Mouse (Mus musculus) midbrain, embryonic 13.5 days (tissue): Measurements from ENCODE around the gene Mapkapk3. TPM values are rescaled to one million over a fixed set of nuclear protein-coding genes. Genes with fewer than 3 reads are reported as not detected.

Source experiments
- ATAC-seq: fragments of 200-750 bp; cut with Nextera tagmentation; 2 replicates; pipeline ENCODE4 v1.8.0; 2017; ENCODE audit warnings: mild to moderate bottlenecking, moderate TSS enrichment, moderate library complexity
- H3K27ac ChIP-seq: fragments of 300-500 bp; sonication (generic); 2 replicates; pipeline ENCODE4 v1.5.1; 2015; ENCODE audit warnings: inconsistent platforms, mild to moderate bottlenecking, moderate library complexity
- H3K27me3 ChIP-seq: fragments of 300-500 bp; sonication (generic); 2 replicates; pipeline ENCODE4 v1.6.1; 2015; ENCODE audit warnings: mild to moderate bottlenecking, inconsistent platforms
- H3K36me3 ChIP-seq: fragments of 300-500 bp; sonication (generic); 2 replicates; pipeline ENCODE4 v1.6.1; 2015; ENCODE audit warnings: mild to moderate bottlenecking, inconsistent platforms
- H3K4me1 ChIP-seq: fragments of 300-500 bp; sonication (generic); replicated peaks from 2 replicates; pipeline ENCODE4 v1.6.1; 2015; ENCODE audit warnings: inconsistent platforms
- H3K4me2 ChIP-seq: fragments of 300-500 bp; sonication (generic); replicated peaks from 2 replicates; pipeline ENCODE4 v1.6.1; 2015; ENCODE audit warnings: moderate library complexity, mild to moderate bottlenecking, inconsistent platforms
- H3K4me3 ChIP-seq: fragments of 300-500 bp; sonication (generic); replicated peaks from 2 replicates; pipeline ENCODE4 v1.5.1; 2015; ENCODE audit warnings: mild to moderate bottlenecking, inconsistent platforms
- H3K9ac ChIP-seq: fragments of 300-500 bp; sonication (generic); replicated peaks from 2 replicates; pipeline ENCODE4 v1.6.1; 2015; ENCODE audit warnings: mild to moderate bottlenecking, inconsistent platforms
- H3K9me3 ChIP-seq: fragments of 300-500 bp; sonication (generic); 2 replicates; pipeline ENCODE4 v1.6.1; 2016; ENCODE audit warnings: mild to moderate bottlenecking, inconsistent platforms
- WGBS: fragments of 180-500 bp; shearing (Covaris S2); methylation state at CpG from one replicate; pipeline ENCODE4 v1.1.7; 2015; 5-methylcytosine and 5-hydroxymethylcytosine counted together
- polyA plus RNA-seq: library from polyadenylated mRNA; unstranded; fragments of >200 nt; fragmentation: Nextera tagmentation; extraction: Ambion mirVana; gene quantifications from 2 replicates; pipeline ENCODE4 v1.2.1, GENCODE M21; 2015

The Mapkapk3 gene
- polyA plus RNA-seq: 1.7 and 1.9 TPM in 2 replicates

- Histone ChIP-seq H3K27me3 (peaks cover 34% of the 10 kb centered on the region), H3K4me2 (peak within 1 kb of the TSS; percentile 72), H3K36me3 (no peaks in the 10 kb centered on the region), H3K9me3 (no peaks in the 10 kb centered on the region), H3K9ac (peak within 1 kb of the TSS; percentile 49), H3K4me3 (peak within 1 kb of the TSS; percentile 40), H3K4me1 (peaks cover 15% of the 10 kb centered on the region), H3K27ac (no peak within 1 kb of the TSS)
- peak; percentile 75 for ATAC-seq
- 3% methylated on average over 48 of the region's 49 CpGs for WGBS
Measured at GRCm38 (mm10) chr9:107289211-107290076, at the start of gene Mapkapk3. TSS of gene Mapkapk3 (minus strand) at chr9:107289877.

GRCm38 (mm10) chr9:107338172-107338883 lies 48.7 kb upstream of the Mapkapk3 start, which contains the start of gene Hemk1:
TSS of gene Hemk1 (minus strand) at chr9:107338350.
- Histone ChIP-seq H3K4me3 (peak within 1 kb of the TSS; percentile 61), H3K36me3 (peaks cover 3% of the 10 kb centered on the region; the same call in 1 of the 2 replicates), H3K9me3 (no peaks in the 10 kb centered on the region), H3K9ac (peak within 1 kb of the TSS; percentile 82), H3K4me1 (peaks cover 43% of the 10 kb centered on the region), H3K4me2 (peak within 1 kb of the TSS; percentile 91), H3K27me3 (peaks cover 12% of the 10 kb centered on the region; the same call in 1 of the 2 replicates), H3K27ac (peak within 1 kb of the TSS; percentile 57)
- peak; percentile 74 for ATAC-seq
- WGBS: 4% methylated on average over 30 of the region's 30 CpGs

- Histone ChIP-seq H3K27ac (no peak overlapping the region), H3K36me3 (peaks cover 21% of the 10 kb centered on the region), H3K9me3 (no peaks in the 10 kb centered on the region), H3K4me2 (no peak overlapping the region), H3K4me1 (peaks cover 39% of the 10 kb centered on the region), H3K27me3 (peaks cover 2% of the 10 kb centered on the region; the same call in 1 of the 2 replicates), H3K9ac (no peak overlapping the region), H3K4me3 (no peak overlapping the region)
- 92% methylated on average over 6 of the region's 6 CpGs for WGBS
- no peak for ATAC-seq
Measured at GRCm38 (mm10) chr9:107336386-107336785, 46.7 kb upstream of the Mapkapk3 start.

GRCm38 (mm10) chr9:107335909-107336308 lies 46.2 kb upstream of the Mapkapk3 start:
- Histone ChIP-seq H3K27ac (no peak overlapping the region), H3K9ac (no peak overlapping the region), H3K4me2 (no peak overlapping the region), H3K9me3 (no peaks in the 10 kb centered on the region), H3K27me3 (no peaks in the 10 kb centered on the region), H3K4me1 (peaks cover 35% of the 10 kb centered on the region), H3K4me3 (no peak overlapping the region), H3K36me3 (peaks cover 23% of the 10 kb centered on the region)
- no peak for ATAC-seq
- WGBS: 8% methylated on average over 5 of the region's 5 CpGs

GRCm38 (mm10) chr9:107335046-107335445 lies 45.4 kb upstream of the Mapkapk3 start:
- Histone ChIP-seq H3K27me3 (no peaks in the 10 kb centered on the region), H3K9me3 (no peaks in the 10 kb centered on the region), H3K27ac (no peak overlapping the region), H3K9ac (no peak overlapping the region), H3K4me3 (no peak overlapping the region), H3K4me2 (no peak overlapping the region), H3K36me3 (peaks cover 23% of the 10 kb centered on the region), H3K4me1 (peaks cover 32% of the 10 kb centered on the region)
- WGBS: 83% methylated on average over 5 of the region's 5 CpGs
- no peak for ATAC-seq

GRCm38 (mm10) chr9:107334356-107334755 lies 44.7 kb upstream of the Mapkapk3 start:
- H3K4me3 ChIP-seq: no peak overlapping the region

GRCm38 (mm10) chr9:107333686-107334085 lies 44.0 kb upstream of the Mapkapk3 start:
- 71% methylated on average over 2 of the region's 2 CpGs for WGBS
- Histone ChIP-seq H3K36me3 (peaks cover 27% of the 10 kb centered on the region), H3K27ac (no peak overlapping the region), H3K9me3 (no peaks in the 10 kb centered on the region), H3K4me2 (no peak overlapping the region), H3K9ac (no peak overlapping the region), H3K27me3 (no peaks in the 10 kb centered on the region), H3K4me3 (no peak overlapping the region), H3K4me1 (peaks cover 19% of the 10 kb centered on the region)
- no peak for ATAC-seq

More at GRCm38 (mm10) chr9:107334356-107334755, 44.7 kb upstream of the Mapkapk3 start:
- H3K36me3 ChIP-seq: peaks cover 23% of the 10 kb centered on the region
- H3K9ac ChIP-seq: no peak overlapping the region
- no peaks in the 10 kb centered on the region for H3K9me3 ChIP-seq
- no peak overlapping the region for H3K27ac ChIP-seq
- no peak for ATAC-seq
- no peak overlapping the region for H3K4me2 ChIP-seq
- no peaks in the 10 kb centered on the region for H3K27me3 ChIP-seq
- peaks cover 26% of the 10 kb centered on the region for H3K4me1 ChIP-seq
- 88% methylated on average over 6 of the region's 6 CpGs for WGBS

- no peaks in the 10 kb centered on the region for H3K9me3 ChIP-seq
- H3K4me2 ChIP-seq: no peak overlapping the region
- H3K27ac ChIP-seq: no peak overlapping the region
- ATAC-seq: no peak
- no peaks in the 10 kb centered on the region for H3K27me3 ChIP-seq
- H3K4me1 ChIP-seq: no peaks in the 10 kb centered on the region
- H3K36me3 ChIP-seq: peaks cover 47% of the 10 kb centered on the region
- H3K9ac ChIP-seq: no peak overlapping the region
- no peak overlapping the region for H3K4me3 ChIP-seq
- WGBS: 83% methylated on average over 6 of the region's 6 CpGs
Measured at GRCm38 (mm10) chr9:107330791-107331190, 41.1 kb upstream of the Mapkapk3 start.

- no peak overlapping the region for H3K4me2 ChIP-seq
- no peaks in the 10 kb centered on the region for H3K9me3 ChIP-seq
- ATAC-seq: no peak
- no peak overlapping the region for H3K9ac ChIP-seq
- H3K27me3 ChIP-seq: no peaks in the 10 kb centered on the region
- H3K27ac ChIP-seq: no peak overlapping the region
- 94% methylated on average over 16 of the region's 16 CpGs for WGBS
- no peak overlapping the region for H3K4me3 ChIP-seq
- H3K36me3 ChIP-seq: peaks cover 42% of the 10 kb centered on the region
- no peaks in the 10 kb centered on the region for H3K4me1 ChIP-seq
Measured at GRCm38 (mm10) chr9:107327879-107328620, 38.4 kb upstream of the Mapkapk3 start.

GRCm38 (mm10) chr9:107325904-107326303 lies 36.2 kb upstream of the Mapkapk3 start:
- Histone ChIP-seq H3K4me1 (no peaks in the 10 kb centered on the region), H3K9me3 (no peaks in the 10 kb centered on the region), H3K36me3 (peaks cover 24% of the 10 kb centered on the region), H3K27ac (no peak overlapping the region), H3K4me3 (no peak overlapping the region), H3K27me3 (no peaks in the 10 kb centered on the region), H3K9ac (no peak overlapping the region; the same call in 1 of the 2 replicates), H3K4me2 (no peak overlapping the region)
- ATAC-seq: no peak
- 91% methylated on average over 7 of the region's 7 CpGs for WGBS

GRCm38 (mm10) chr9:107324799-107325561 lies 35.3 kb upstream of the Mapkapk3 start:
- no peak overlapping the region for H3K4me3 ChIP-seq
- peaks cover 24% of the 10 kb centered on the region for H3K36me3 ChIP-seq
- no peaks in the 10 kb centered on the region for H3K4me1 ChIP-seq
- no peak overlapping the region for H3K9ac ChIP-seq
- H3K27me3 ChIP-seq: no peaks in the 10 kb centered on the region
- no peaks in the 10 kb centered on the region for H3K9me3 ChIP-seq
- 55% methylated on average over 4 of the region's 4 CpGs for WGBS
- no peak overlapping the region for H3K4me2 ChIP-seq
- no peak overlapping the region for H3K27ac ChIP-seq
- ATAC-seq: no peak
